Mouse (Mus musculus) erythroblast, embryonic 14.5 days (primary cell): ENCODE measurements around the gene Tsen2.

Experiments
- GATA1 ChIP-seq: IDR thresholded peaks from 2 replicates; pipeline ENCODE4 v1.6.1; 2012; ENCODE audit warnings: low read length, inconsistent platforms, mixed read lengths
- TAL1 ChIP-seq: IDR thresholded peaks from 3 replicates; pipeline ENCODE4 v1.6.1; 2012; ENCODE audit warnings: low read length, inconsistent platforms, mixed read lengths

GRCm38 (mm10) chr6:115601322-115601714 is 56.9 kb downstream of the Tsen2 start:
- TF ChIP-seq GATA1: no peak
- no peak for TF ChIP-seq TAL1
